Mouse (Mus musculus) kidney, adult 2 months (tissue): ENCODE results near the gene Rad51b.

Experiments
- CTCF ChIP-seq: fragments of 200-500 bp; conservative IDR thresholded peaks from 2 replicates; pipeline ENCODE4 v1.5.1; 2011; ENCODE audit warnings: low read depth, mild to moderate bottlenecking, control low read depth, low read length, moderate library complexity, mixed read lengths; ENCODE audit not compliant: insufficient read depth, insufficient read length
- POLR2A ChIP-seq: fragments of 200-500 bp; IDR thresholded peaks from one replicate; pipeline ENCODE4 v1.6.1; 2011; ENCODE audit warnings: low read depth, low read length, control low read depth

DNA sequence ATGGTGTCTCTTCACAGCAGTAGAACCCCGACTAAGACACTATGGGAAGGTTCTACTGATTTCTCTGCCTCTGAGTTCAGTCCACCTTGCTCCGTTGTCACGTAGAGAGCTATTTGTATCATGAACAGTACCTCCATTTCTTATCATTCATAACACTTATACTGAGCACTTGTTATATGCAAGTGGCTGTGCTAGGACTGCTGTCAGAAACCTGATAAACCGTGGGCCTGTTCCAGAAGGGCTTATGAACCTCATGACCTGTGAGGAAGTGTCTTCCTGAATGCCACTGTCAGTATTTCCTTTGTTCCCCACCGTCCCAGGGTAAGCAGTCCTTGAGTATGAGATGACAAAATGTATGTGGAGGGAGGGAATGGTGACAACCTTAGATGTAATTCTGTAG, 181.7 kb downstream of the Rad51b start:
- TF ChIP-seq CTCF (no peak), POLR2A (no peak)
